30 mouse cellular contexts compared by ENCODE assay signal in genomic region chr3:106040306-106040705, GRCm38 (mm10). TPM values are rescaled to one million over a fixed set of nuclear protein-coding genes. Genes with fewer than 3 reads are reported as not detected.
DNase-seq lines count a peak whose midpoint lies in the region; ATAC-seq and TF ChIP-seq lines count a peak whose summit lies in the region.
"Had no signal": no experiment of that assay in that cellular context is flagged by ENCODE, and none has a peak within 500 bp of the region (broad histone marks: within the 10 kb centered on the region; RNA-seq: fewer than 3 reads in every experiment).

No protein-coding gene starts in this region.

- H3K27me3 ChIP-seq in MEL (ENCODE audit: control insufficient read depth in 1 of 2, insufficient read depth in 2 of 2, low read length in 2 of 2): no peaks in the 10 kb centered on the region
- H3K27me3 ChIP-seq: embryonic facial prominence, embryonic 12.5 days; embryonic facial prominence, embryonic 15.5 days; heart, embryonic 12.5 days; heart, embryonic 15.5 days; hindbrain, embryonic 13.5 days; intestine, embryonic 15.5 days had no signal

- no peak overlapping the region for H3K9ac ChIP-seq in MEL (ENCODE audit: control insufficient read depth, low read depth, low read length, poor library complexity, severe bottlenecking)
- H3K9ac ChIP-seq: embryonic facial prominence, embryonic 12.5 days; embryonic facial prominence, embryonic 15.5 days; forebrain, postnatal 0 days; heart, embryonic 12.5 days; heart, embryonic 15.5 days; hindbrain, embryonic 13.5 days; intestine, embryonic 15.5 days had no signal

- no peaks in the 10 kb centered on the region for H3K9me3 ChIP-seq in MEL (replicated peaks; ENCODE audit: insufficient read depth, low read length)
- H3K9me3 ChIP-seq: embryonic facial prominence, embryonic 12.5 days; embryonic facial prominence, embryonic 15.5 days; heart, embryonic 12.5 days; heart, embryonic 15.5 days; hindbrain, embryonic 10.5 days; hindbrain, embryonic 13.5 days; intestine, embryonic 15.5 days had no signal

- H3K79me2 ChIP-seq in MEL (ENCODE audit: control insufficient read depth, insufficient read depth, low read length, poor library complexity): no peaks in the 10 kb centered on the region

- H3K36me3 ChIP-seq in MEL (ENCODE audit: control insufficient read depth in 1 of 2, insufficient read depth in 2 of 2, low read length in 2 of 2): peaks cover 0 to 6% of the 10 kb centered on the region in 2 experiments; a peak in 2 of 4 replicates
- H3K36me3 ChIP-seq: embryonic facial prominence, embryonic 12.5 days; embryonic facial prominence, embryonic 15.5 days; heart, embryonic 12.5 days; heart, embryonic 15.5 days; hindbrain, embryonic 10.5 days; hindbrain, embryonic 13.5 days; intestine, embryonic 15.5 days had no signal

- no peak for TF ChIP-seq CTCF in MEL (IDR thresholded peaks at IDR 0.05 in 2 of 3, conservative IDR thresholded peaks at IDR 0.05 in 1 of 3; ENCODE audit: control insufficient read depth in 1 of 3, insufficient read depth in 1 of 3, low read depth in 2 of 3, low read length in 3 of 3, poor library complexity in 1 of 3, severe bottlenecking in 1 of 3)

- H3K4me3 ChIP-seq in MEL (ENCODE audit: control insufficient read depth in 1 of 2, insufficient read depth in 1 of 2, low read depth in 2 of 2, low read length in 2 of 2): no peak overlapping the region
- H3K4me3 ChIP-seq: embryonic facial prominence, embryonic 12.5 days; embryonic facial prominence, embryonic 15.5 days; gastrocnemius, adult 2 months; heart, embryonic 12.5 days; heart, embryonic 15.5 days; hindbrain, embryonic 10.5 days; hindbrain, embryonic 13.5 days; intestine, embryonic 15.5 days had no signal

- peak; percentile 73 to 80 for TF ChIP-seq EP300 in MEL (IDR thresholded peaks at IDR 0.05; ENCODE audit: low read depth in 1 of 2, low read length in 2 of 2)

- ATAC-seq in megakaryocyte-erythroid progenitor cell, adult 5-6 weeks (replicated peaks; ENCODE audit: low FRiP score, low TSS enrichment, poor library complexity, severe bottlenecking): peak; percentile 78
- ATAC-seq: forebrain, embryonic 14.5 days; forebrain, postnatal 0 days; hindbrain, embryonic 16.5 days; intestine, embryonic 15.5 days had no signal

- no peak for TF ChIP-seq RAD21 in MEL (IDR thresholded peaks at IDR 0.05; ENCODE audit: low read depth, low read length)

- peak overlapping the region; percentile 10 for H3K27ac ChIP-seq in MEL (ENCODE audit: control insufficient read depth, low read depth, low read length)
- H3K27ac ChIP-seq: embryonic facial prominence, embryonic 12.5 days; embryonic facial prominence, embryonic 15.5 days; gastrocnemius, adult 2 months; heart, embryonic 15.5 days; hindbrain, embryonic 10.5 days; hindbrain, embryonic 13.5 days; intestine, embryonic 15.5 days had no signal

- peaks cover 3 to 6% of the 10 kb centered on the region in 2 experiments for H3K4me1 ChIP-seq in MEL (ENCODE audit: control insufficient read depth in 1 of 2, insufficient read depth in 2 of 2, low read length in 2 of 2)
- H3K4me1 ChIP-seq: embryonic facial prominence, embryonic 12.5 days; embryonic facial prominence, embryonic 15.5 days; heart, embryonic 12.5 days; heart, embryonic 15.5 days; hindbrain, embryonic 10.5 days; hindbrain, embryonic 13.5 days; intestine, embryonic 15.5 days had no signal

- no peak for TF ChIP-seq POLR2A in MEL (IDR thresholded peaks at IDR 0.05; ENCODE audit: control insufficient read depth in 1 of 2, insufficient read depth in 1 of 2, low read depth in 1 of 2, low read length in 2 of 2, poor library complexity in 1 of 2)

- DNase-seq in MEL (ENCODE audit: low read depth, low spot score) (peak; percentile 69), R1 (ENCODE audit: low read depth, low spot score) (peak; percentile 31)
- DNase-seq in c-Kit-positive CD71-positive TER-119-positive erythroid progenitor cells, embryonic 14.5 days (ENCODE audit: low spot score): peak; percentile 2
- DNase-seq in layer of hippocampus, adult 18-20 months (ENCODE audit: low spot score in 2 of 2): no peak
- DNase-seq in left cerebral cortex, adult 18-20 months (ENCODE audit: low spot score in 2 of 2): no peak
- DNase-seq in urinary bladder, postnatal 14 days (ENCODE audit: low spot score): no peak
- DNase-seq: adrenal gland, postnatal 10 days; adrenal gland, postnatal 36 days; cerebellum, adult 11-12 months; cerebellum, adult 9-10 months; cerebellum, postnatal 14 days; forebrain, postnatal 0 days; gastrocnemius, adult 2 months; gastrocnemius, postnatal 25 days; heart, adult 18-20 months; heart, postnatal 10 days; heart, postnatal 36 days had no signal

TF ChIP-seq in MEL, 35 proteins besides CTCF, POLR2A, EP300 and RAD21:
- TF ChIP-seq E2F4 (IDR thresholded peaks at IDR 0.05; ENCODE audit: borderline replicate concordance, low read depth, low read length): no peak
- peak; percentile 58; the same call in 1 of the 2 replicates for TF ChIP-seq ETS1 (IDR thresholded peaks at IDR 0.05; ENCODE audit: low read depth, low read length)
- TF ChIP-seq MYB (IDR thresholded peaks at IDR 0.05; ENCODE audit: low read depth, low read length): no peak
- 0 out of 2 replicates have a peak, but pooled peaks have one; percentile 50 for TF ChIP-seq MAFK (IDR thresholded peaks at IDR 0.05; ENCODE audit: borderline replicate concordance, low read depth, low read length)
- TF ChIP-seq RCOR1 (IDR thresholded peaks at IDR 0.05; ENCODE audit: low read depth, low read length): peak; percentile 72
- TF ChIP-seq TCF12 (IDR thresholded peaks at IDR 0.05; ENCODE audit: low read depth, low read length): peak; percentile 61
- peak; percentile 62; the same call in 1 of the 2 replicates for TF ChIP-seq GABPA (IDR thresholded peaks at IDR 0.05; ENCODE audit: low read depth, low read length)
- TF ChIP-seq GATA1 (IDR thresholded peaks at IDR 0.05; ENCODE audit: low read depth, low read length): peak; percentile 53; the same call in 1 of the 2 replicates

RNA-seq across cellular contexts. Expression of gene Chil5, which starts 7.7 kb away (rescaled TPM):
- not detected in 2 replicates for total RNA-seq in MEL (2012; rRNA removed)
- not detected for polyA plus RNA-seq in MEL (2012; ENCODE audit: insufficient read depth in 1 of 2, insufficient read length in 2 of 2, low read depth in 1 of 2, low replicate concordance in 2 of 2, missing spikeins in 1 of 2)
- total RNA-seq in megakaryocyte-erythroid progenitor cell, adult 5-6 weeks (2014; fragmentation: Nextera tagmentation): not detected in 2 replicates
- not detected in 2 replicates for total RNA-seq in megakaryocyte-erythroid progenitor cell, adult 5-6 weeks (2017)
- not detected for total RNA-seq in layer of hippocampus, adult 18-20 months (2021)
- total RNA-seq in left cerebral cortex, adult 18-20 months (2021): not detected
- total RNA-seq: adrenal gland, adult 18-20 months; adrenal gland, postnatal 10 days; adrenal gland, postnatal 36 days; ES-E14; forebrain, postnatal 0 days; gastrocnemius, adult 2 months; heart, adult 18-20 months; heart, postnatal 10 days; heart, postnatal 36 days had no signal
- polyA plus RNA-seq: embryonic facial prominence, embryonic 12.5 days; embryonic facial prominence, embryonic 15.5 days; forebrain, embryonic 11.5 days; forebrain, embryonic 14.5 days; heart, embryonic 15.5 days; hindbrain, embryonic 10.5 days; hindbrain, embryonic 13.5 days had no signal

RNA-seq across cellular contexts. Expression of gene Pifo, which starts 25.9 kb away (rescaled TPM):
- not detected in 2 replicates for total RNA-seq in MEL (2012; rRNA removed)
- not detected for polyA plus RNA-seq in MEL (2012; ENCODE audit: insufficient read depth in 1 of 2, insufficient read length in 2 of 2, low read depth in 1 of 2, low replicate concordance in 2 of 2, missing spikeins in 1 of 2)
- not detected in 2 replicates for total RNA-seq in megakaryocyte-erythroid progenitor cell, adult 5-6 weeks (2014; fragmentation: Nextera tagmentation)
- total RNA-seq in megakaryocyte-erythroid progenitor cell, adult 5-6 weeks (2017): not detected in 2 replicates
- under 1 TPM in 1 of 2 experiments, not detected in 1; 0.84 TPM for total RNA-seq in layer of hippocampus, adult 18-20 months (2021)
- total RNA-seq in left cerebral cortex, adult 18-20 months (2021): not detected
- total RNA-seq: adrenal gland, adult 18-20 months; adrenal gland, postnatal 10 days; adrenal gland, postnatal 36 days; gastrocnemius, adult 2 months; gastrocnemius, postnatal 25 days; heart, postnatal 10 days; heart, postnatal 36 days had no signal
- polyA plus RNA-seq: embryonic facial prominence, embryonic 12.5 days; heart, embryonic 12.5 days; intestine, embryonic 15.5 days had no signal

Comparison
In these comparisons a context has a peak if more than half of its experiments do, and no peak if none do; other contexts are left out.
1. DNase-seq: peak in MEL (single experiment), R1 (single experiment) and c-Kit-positive CD71-positive TER-119-positive erythroid progenitor cells, embryonic 14.5 days (single experiment); none in layer of hippocampus, adult 18-20 months (0 of 2), left cerebral cortex, adult 18-20 months (0 of 2) and urinary bladder, postnatal 14 days (single experiment).